Mouse (Mus musculus): ENCODE measurements at regions not wholly inside any gene's neighbourhood (a gene's known extent, or its start where the extent isn't known, plus 50 kb on each side); places are given as distances from the start of the nearest gene placed in this dataset.

DNA sequence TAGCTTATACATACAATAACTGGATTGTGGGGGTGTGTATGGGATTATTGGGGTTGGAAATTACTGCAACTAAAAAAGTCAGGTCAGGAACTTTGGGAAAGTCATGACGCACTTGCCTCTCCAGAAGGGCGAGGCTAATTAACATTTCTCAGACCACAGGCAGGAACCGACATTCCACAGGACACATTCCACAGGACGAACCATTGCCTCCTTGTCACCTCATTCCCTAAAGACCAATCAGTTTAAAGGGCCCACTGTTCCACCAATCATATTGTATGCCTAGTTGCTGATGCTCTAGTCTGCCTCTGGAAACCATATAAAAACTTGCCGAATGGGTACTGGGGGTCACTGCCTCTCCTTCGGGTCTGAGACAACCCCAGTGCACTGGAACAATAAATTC lies 113.0 kb upstream of the Pcgf5 start:
- no peak for DNase-seq

GRCm38 (mm10) chr19:36236576-36237345 lies 111.3 kb upstream of the Pcgf5 start:
- DNase-seq, result no peak

DNA sequence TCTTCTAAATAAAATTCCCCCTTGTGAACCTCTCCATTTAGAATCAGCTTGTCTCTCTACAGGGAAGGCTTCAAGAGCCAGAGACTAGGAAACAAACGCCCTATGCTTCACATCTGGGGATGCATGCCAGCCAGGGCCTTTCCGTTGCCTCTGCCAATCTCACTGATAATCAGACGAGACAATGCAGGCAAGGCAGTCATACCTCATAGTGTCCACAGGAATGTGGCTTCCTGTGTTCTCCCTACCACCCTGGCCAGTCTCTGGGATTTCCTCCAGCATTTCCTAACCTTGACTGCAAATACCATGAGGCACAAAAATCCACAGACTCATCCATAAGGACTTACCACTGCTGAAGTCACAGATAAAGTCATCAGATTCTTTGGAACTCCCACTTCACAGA lies 110.4 kb upstream of the Pcgf5 start:
- DNase-seq, result no peak

GRCm38 (mm10) chr19:36238536-36238935 lies 109.6 kb upstream of the Pcgf5 start:
- no peak for DNase-seq

- DNase-seq, result no peak
Observed at GRCm38 (mm10) chr19:36242396-36242795, 105.7 kb upstream of the Pcgf5 start.

GRCm38 (mm10) chr19:36242946-36243345 lies 105.2 kb upstream of the Pcgf5 start:
- DNase-seq, result no peak

- no peak for DNase-seq
Observed at GRCm38 (mm10) chr19:36252522-36252921, 95.6 kb upstream of the Pcgf5 start.

- peak; percentile 18 for DNase-seq
Observed at GRCm38 (mm10) chr19:36257748-36258538, 90.2 kb upstream of the Pcgf5 start.

- no peak for DNase-seq
Observed at GRCm38 (mm10) chr19:36261819-36262218, 86.3 kb upstream of the Pcgf5 start.

DNA sequence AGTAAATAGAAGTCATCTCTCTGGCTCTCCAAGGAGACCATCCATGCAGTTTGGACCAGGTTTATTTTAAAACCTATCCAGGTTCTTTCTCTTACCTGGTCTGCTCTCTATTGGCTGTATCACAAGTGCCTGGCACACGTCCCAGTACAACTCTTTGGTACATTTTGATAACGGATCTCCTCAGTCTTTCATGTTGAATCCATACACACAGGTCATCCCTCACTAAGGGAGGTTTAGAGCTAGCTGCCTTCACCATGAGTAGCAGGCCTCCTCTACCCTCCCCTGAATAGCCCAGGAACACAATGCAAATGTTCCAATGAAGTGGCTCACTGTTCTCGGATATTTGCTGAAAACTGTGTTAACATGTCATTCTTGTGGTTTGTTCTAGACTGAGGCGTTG lies 84.2 kb upstream of the Pcgf5 start:
- no peak for DNase-seq

DNA sequence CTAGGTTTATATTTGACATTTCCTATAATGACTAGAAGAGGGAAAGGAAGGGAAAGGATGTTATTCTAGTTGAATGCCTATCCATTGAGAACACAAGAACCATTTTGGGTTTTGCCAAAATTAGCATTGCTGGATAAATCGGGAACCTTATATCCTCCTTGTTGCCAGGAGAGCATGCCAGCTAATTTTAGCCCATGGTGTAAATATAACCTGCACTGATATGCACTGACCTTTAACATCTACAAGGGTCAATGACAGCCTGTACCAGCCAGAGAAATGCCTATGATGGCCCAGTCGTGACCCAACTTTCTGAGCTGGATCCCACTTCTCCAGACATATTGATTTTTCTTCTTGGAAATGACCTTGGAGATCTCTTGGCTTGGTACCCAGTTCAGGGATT lies 83.7 kb upstream of the Pcgf5 start:
- DNase-seq, result no peak

- no peak for DNase-seq
Observed at GRCm38 (mm10) chr19:36265276-36265675, 82.8 kb upstream of the Pcgf5 start.

DNA sequence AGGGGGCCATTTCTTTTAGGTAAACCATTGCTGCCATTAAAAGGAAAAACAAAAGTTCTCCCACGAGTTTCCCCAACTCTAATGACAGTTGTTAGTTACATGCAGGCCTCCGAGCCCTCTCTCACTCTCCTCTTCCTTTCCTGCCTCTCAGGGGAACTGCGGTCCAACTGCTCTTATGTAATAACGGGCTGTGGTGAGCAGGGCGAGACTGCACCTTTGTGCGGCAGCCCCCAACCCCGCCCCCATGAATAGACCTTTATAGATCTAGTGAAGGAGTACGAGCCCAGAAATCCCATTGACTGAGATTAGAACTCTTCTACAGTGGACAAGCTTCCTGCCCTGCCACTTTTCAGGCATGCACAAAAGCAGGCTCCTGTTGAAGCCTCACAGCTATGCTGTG lies 81.8 kb upstream of the Pcgf5 start:
- DNase-seq, result no peak

GRCm38 (mm10) chr19:36273466-36273865 lies 74.6 kb upstream of the Pcgf5 start:
- DNase-seq, result no peak

DNA sequence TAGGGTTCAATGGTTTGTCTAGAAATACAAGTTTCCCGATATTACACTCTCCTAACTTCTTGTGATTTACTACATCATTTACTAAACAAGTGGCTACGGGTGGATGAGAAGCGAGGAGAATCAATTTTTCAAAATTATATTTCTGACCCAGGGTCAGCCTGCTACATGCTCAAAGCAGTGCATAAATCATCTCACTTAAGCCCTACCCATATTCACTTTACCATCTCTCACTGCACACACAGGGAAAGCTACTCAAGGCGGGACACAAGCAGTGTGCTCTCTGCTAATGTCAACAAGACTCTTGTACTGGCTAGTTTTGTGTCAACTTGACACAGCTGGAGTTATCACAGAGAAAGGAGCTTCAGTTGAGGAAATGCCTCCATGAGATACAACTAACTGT lies 62.6 kb upstream of the Pcgf5 start:
- DNase-seq, result no peak

GRCm38 (mm10) chr19:36290778-36291177 lies 57.3 kb upstream of the Pcgf5 start:
- no peak for DNase-seq

DNA sequence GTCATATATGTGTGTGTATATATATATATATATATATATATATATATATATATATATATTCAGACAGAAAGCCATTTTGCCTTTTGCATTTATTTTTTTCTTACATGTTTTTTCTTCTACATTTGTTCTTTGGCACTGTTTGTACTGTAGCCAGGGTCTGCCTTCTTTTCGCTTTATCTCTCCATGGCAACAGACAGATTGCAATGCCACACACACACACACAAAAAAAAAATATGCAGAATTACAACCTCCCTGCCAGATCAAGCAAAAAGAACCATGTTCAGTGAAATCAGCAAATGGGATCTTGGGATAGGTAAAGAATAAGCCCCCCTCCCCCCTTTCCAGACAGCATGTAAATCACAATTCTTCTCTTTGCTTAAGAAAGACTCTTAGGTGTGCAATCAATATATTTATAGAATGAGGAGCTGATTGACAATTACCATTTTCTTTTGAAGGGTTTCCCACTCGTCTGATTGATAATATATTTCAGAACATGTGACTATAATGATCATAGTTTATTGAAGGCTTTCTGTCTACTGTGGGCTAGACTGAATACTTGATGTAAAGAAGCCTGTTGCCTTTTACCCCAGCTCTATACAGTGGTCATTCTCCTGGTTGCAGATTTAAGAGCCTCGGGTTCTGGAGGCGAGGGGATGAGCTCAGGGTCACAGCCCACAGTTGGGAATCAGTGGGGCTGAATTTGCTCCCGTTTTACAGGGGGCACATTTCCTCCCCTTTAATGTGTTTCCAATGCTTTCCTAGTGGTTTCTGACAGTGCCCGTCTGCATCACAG lies 54.7 kb upstream of the Pcgf5 start:
- DNase-seq, result no peak
